Mouse (Mus musculus) kidney, adult 11 months (tissue): ENCODE measurements around the gene Agl.
A peak's percentile ranks its signal among the peaks of the same experiment; 100 is the strongest.

Experiments used
- DNase-seq: peaks from one replicate; pipeline ENCODE4 v3.0.0; 2022

The Agl gene

GRCm38 (mm10) chr3:116807811-116808506, at the start of gene Agl:
Agl (minus strand) TSS chr3:116808166.
- peak; percentile 96 for DNase-seq

GRCm38 (mm10) chr3:116857611-116858010, 49.6 kb upstream of the Agl start:
- DNase-seq: no peak

GRCm38 (mm10) chr3:116852421-116852820, 44.5 kb upstream of the Agl start:
- DNase-seq: no peak

GRCm38 (mm10) chr3:116850376-116850775, 42.4 kb upstream of the Agl start:
- DNase-seq: no peak

GRCm38 (mm10) chr3:116848936-116849335, 41.0 kb upstream of the Agl start:
- DNase-seq: no peak

- DNase-seq: no peak
These were observed 40.1 kb upstream of the Agl start for GRCm38 (mm10) chr3:116848099-116848498.

- DNase-seq: no peak
These were observed 38.1 kb upstream of the Agl start for GRCm38 (mm10) chr3:116846084-116846483.

- no peak for DNase-seq
These were observed 37.1 kb upstream of the Agl start for GRCm38 (mm10) chr3:116844880-116845579.

GRCm38 (mm10) chr3:116841311-116841710, 33.3 kb upstream of the Agl start:
- DNase-seq: no peak

GRCm38 (mm10) chr3:116836681-116837475, 28.9 kb upstream of the Agl start:
- DNase-seq: no peak

- DNase-seq: peak; percentile 80
These were observed 28.1 kb upstream of the Agl start for GRCm38 (mm10) chr3:116835770-116836680.

GRCm38 (mm10) chr3:116835350-116835749, 27.4 kb upstream of the Agl start:
- no peak for DNase-seq

GRCm38 (mm10) chr3:116834241-116834640, 26.3 kb upstream of the Agl start:
- DNase-seq: no peak

- no peak for DNase-seq
These were observed 25.5 kb upstream of the Agl start for GRCm38 (mm10) chr3:116833491-116833890.

GRCm38 (mm10) chr3:116832526-116833310, 24.8 kb upstream of the Agl start:
- no peak for DNase-seq

- no peak for DNase-seq
These were observed 23.4 kb upstream of the Agl start for GRCm38 (mm10) chr3:116831324-116831723.

GRCm38 (mm10) chr3:116829274-116829920, 21.4 kb upstream of the Agl start:
- no peak for DNase-seq

- DNase-seq: no peak
These were observed 18.7 kb upstream of the Agl start for GRCm38 (mm10) chr3:116826471-116827215.

- no peak for DNase-seq
These were observed 9.3 kb upstream of the Agl start for GRCm38 (mm10) chr3:116817231-116817630.

GRCm38 (mm10) chr3:116816674-116817215, 8.8 kb upstream of the Agl start:
- no peak for DNase-seq
